Mouse (Mus musculus) embryonic facial prominence, embryonic 15.5 days (tissue): ENCODE data around the gene Olfr1423. TPM values are rescaled to one million over a fixed set of nuclear protein-coding genes. Genes with fewer than 3 reads are reported as not detected.
"Not testable (repeated sequence)": the region's sequence is repeated elsewhere in the genome, so short reads cannot be mapped to it uniquely, and the experiment has no call there.

Experiments
- ATAC-seq: fragments of 200-750 bp; cut with Nextera tagmentation; 2 replicates; pipeline ENCODE4 v1.8.0; 2017; ENCODE audit warnings: low read depth, moderate TSS enrichment; ENCODE audit not compliant: insufficient number of reproducible peaks, low FRiP score, low TSS enrichment
- H3K27ac ChIP-seq: fragments of 300-500 bp; sonication (generic); replicated peaks from 2 replicates; pipeline ENCODE4 v1.5.1; 2015; ENCODE audit warnings: mild to moderate bottlenecking, inconsistent platforms
- H3K27me3 ChIP-seq: fragments of 300-500 bp; sonication (generic); 2 replicates; pipeline ENCODE4 v1.6.1; 2015; ENCODE audit warnings: inconsistent platforms
- H3K36me3 ChIP-seq: fragments of 300-500 bp; sonication (generic); 2 replicates; pipeline ENCODE4 v1.6.1; 2015; ENCODE audit warnings: mild to moderate bottlenecking, inconsistent platforms
- H3K4me1 ChIP-seq: fragments of 300-500 bp; sonication (generic); 2 replicates; pipeline ENCODE4 v1.6.1; 2015; ENCODE audit warnings: inconsistent platforms
- H3K4me2 ChIP-seq: fragments of 300-500 bp; sonication (generic); replicated peaks from 2 replicates; pipeline ENCODE4 v1.6.1; 2015; ENCODE audit warnings: mild to moderate bottlenecking, inconsistent platforms
- H3K4me3 ChIP-seq: fragments of 300-500 bp; sonication (generic); replicated peaks from 2 replicates; pipeline ENCODE4 v1.5.1; 2015; ENCODE audit warnings: mild to moderate bottlenecking, inconsistent platforms
- H3K9ac ChIP-seq: fragments of 300-500 bp; sonication (generic); 2 replicates; pipeline ENCODE4 v1.6.1; 2015; ENCODE audit warnings: inconsistent platforms
- H3K9me3 ChIP-seq: fragments of 300-500 bp; sonication (generic); replicated peaks from 2 replicates; pipeline ENCODE4 v1.6.1; 2016; ENCODE audit warnings: inconsistent platforms
- WGBS: fragments of 180-500 bp; shearing (Covaris S2); methylation state at CpG from one replicate; pipeline ENCODE4 v1.1.7; 2015; 5-methylcytosine and 5-hydroxymethylcytosine counted together
- polyA plus RNA-seq: library from polyadenylated mRNA; unstranded; fragments of >200 nt; fragmentation: Nextera tagmentation; extraction: Ambion mirVana; gene quantifications from 2 replicates; pipeline ENCODE4 v1.2.1, GENCODE M21; 2015

Olfr1423 gene
- 0.04 TPM in 1 of 2 replicates, not detected in the other for polyA plus RNA-seq

DNA sequence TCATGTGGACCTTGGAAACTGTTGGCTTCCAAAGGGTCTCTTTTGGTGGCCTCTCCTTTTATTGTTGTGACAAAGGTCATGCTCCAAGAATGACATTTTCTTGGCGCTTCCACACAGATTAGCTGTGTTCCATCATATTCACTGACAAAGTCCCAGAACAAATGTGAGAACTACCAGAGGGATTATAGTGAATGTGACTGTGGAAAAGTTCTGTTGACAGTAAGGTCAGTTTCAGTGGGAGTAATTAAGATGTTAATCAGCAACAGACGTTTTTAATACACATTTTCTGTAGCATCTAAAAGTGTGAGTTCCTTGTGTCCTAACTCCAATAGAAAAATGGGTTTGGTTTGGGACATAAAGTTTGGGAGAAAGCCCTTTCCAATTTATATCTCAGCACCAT lies at the start of gene Olfr1423:
Gene Olfr1423 (minus strand): TSS at position 101 of the 400 bp plus-strand sequence.
- 41% methylated on average over 2 of the region's 2 CpGs for WGBS
- Histone ChIP-seq H3K27ac (no peak within 1 kb of the TSS), H3K4me2 (no peak within 1 kb of the TSS), H3K4me3 (no peak within 1 kb of the TSS), H3K36me3 (no peaks in the 10 kb centered on the region), H3K27me3 (no peaks in the 10 kb centered on the region), H3K9ac (no peak within 1 kb of the TSS), H3K9me3 (no peaks in the 10 kb centered on the region), H3K4me1 (no peaks in the 10 kb centered on the region)
- ATAC-seq = no peak

DNA sequence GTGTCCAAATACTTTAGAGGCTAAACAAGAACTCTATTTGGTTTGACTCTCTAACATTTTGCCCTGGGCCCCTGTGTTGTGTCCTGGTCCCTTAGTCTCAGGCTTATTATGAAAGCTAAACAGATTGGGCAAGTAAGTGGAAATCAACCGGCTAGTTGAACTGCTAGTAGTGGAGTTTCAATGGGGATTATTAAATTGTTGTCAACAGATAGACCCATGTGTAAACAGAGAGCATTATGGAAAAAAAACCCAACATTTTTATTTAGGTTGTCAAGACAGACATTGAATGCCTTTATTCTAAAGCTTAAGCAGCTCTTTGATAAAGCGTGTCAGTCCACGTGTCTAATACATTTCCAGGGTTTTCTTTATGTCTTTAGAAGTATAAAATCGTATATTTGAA lies 36.5 kb upstream of the Olfr1423 start, which contains the start of gene Olfr1425:
Gene Olfr1425 (minus strand): TSS at position 101 of the 400 bp plus-strand sequence.
- not testable (repeated sequence) for H3K36me3 ChIP-seq, H3K9ac ChIP-seq, H3K4me1 ChIP-seq, H3K9me3 ChIP-seq, H3K27me3 ChIP-seq, H3K27ac ChIP-seq, H3K4me2 ChIP-seq, H3K4me3 ChIP-seq, ATAC-seq
- 80% methylated on average over 4 of the region's 4 CpGs for WGBS

DNA sequence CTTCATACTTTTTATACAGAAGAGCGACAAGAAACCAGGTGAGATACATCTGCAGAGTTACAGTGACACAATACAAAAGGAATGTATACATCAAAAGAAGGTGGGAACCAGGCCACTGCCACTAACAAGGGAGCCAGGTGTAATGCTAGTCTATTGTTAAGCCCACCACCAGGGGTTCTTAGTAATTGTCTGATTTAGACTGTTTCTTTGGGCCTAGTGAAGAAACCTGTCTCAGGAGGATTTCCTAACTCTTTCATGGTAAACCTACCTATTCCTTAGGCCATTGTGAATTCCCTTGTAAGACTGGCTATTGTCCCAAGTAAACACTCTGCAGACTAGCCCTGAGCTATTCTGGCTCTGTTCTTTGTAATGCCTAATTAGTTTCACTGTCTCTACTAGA lies 28.4 kb upstream of the Olfr1423 start:
- ATAC-seq, H3K4me3 ChIP-seq, H3K27ac ChIP-seq, H3K9ac ChIP-seq, H3K27me3 ChIP-seq, H3K4me1 ChIP-seq, H3K9me3 ChIP-seq, H3K36me3 ChIP-seq, H3K4me2 ChIP-seq: not testable (repeated sequence)
- 79% methylated on average over 1 of the region's 1 CpGs for WGBS

DNA sequence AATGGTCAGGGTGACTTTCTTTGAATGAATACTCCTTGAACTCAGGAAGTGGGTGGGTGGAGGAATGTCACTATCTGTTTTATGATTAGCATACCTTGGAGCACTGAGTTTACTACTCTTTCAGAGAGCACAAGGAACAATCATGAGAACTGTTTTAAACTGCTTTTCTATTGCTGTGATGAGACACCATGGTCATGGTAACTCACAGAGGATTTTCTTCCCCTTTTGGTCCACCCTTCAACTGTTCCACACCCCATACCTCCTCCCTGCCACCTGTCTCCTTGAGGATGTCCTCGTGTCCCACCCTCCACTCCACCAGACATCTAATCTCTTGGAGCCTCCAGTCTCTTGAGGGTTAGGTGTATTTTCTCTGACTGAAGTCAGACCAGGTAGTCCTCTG lies 26.7 kb upstream of the Olfr1423 start:
- ATAC-seq, H3K4me1 ChIP-seq, H3K36me3 ChIP-seq, H3K9me3 ChIP-seq, H3K9ac ChIP-seq, H3K4me2 ChIP-seq, H3K27ac ChIP-seq, H3K4me3 ChIP-seq, H3K27me3 ChIP-seq: not testable (repeated sequence)
- WGBS = 55% methylated on average over 1 of the region's 1 CpGs

DNA sequence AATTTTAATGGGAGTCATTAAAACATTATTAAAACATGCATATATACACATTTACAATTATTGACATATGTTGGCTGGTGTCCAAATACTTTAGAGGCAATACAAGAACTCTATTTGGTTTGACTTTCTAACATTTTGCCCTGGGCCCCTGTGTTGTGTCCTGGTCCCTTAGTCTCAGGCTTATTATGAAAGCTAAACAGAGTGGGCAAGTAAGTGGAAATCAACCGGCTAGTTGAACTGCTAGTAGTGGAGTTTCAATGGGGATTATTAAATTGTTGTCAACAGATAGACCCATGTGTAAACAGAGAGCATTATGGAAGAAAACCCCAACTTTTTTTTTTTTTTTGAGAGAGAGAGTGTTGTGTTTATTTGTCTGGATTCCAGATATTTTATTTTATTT lies 21.5 kb upstream of the Olfr1423 start, which contains the start of gene Olfr1424:
Gene Olfr1424 (minus strand): TSS at position 101 of the 400 bp plus-strand sequence.
- not testable (repeated sequence) for H3K27me3 ChIP-seq, H3K9ac ChIP-seq, H3K27ac ChIP-seq, H3K9me3 ChIP-seq, H3K4me1 ChIP-seq, H3K4me2 ChIP-seq, H3K36me3 ChIP-seq, ATAC-seq, H3K4me3 ChIP-seq
- 76% methylated on average over 1 of the region's 1 CpGs for WGBS

DNA sequence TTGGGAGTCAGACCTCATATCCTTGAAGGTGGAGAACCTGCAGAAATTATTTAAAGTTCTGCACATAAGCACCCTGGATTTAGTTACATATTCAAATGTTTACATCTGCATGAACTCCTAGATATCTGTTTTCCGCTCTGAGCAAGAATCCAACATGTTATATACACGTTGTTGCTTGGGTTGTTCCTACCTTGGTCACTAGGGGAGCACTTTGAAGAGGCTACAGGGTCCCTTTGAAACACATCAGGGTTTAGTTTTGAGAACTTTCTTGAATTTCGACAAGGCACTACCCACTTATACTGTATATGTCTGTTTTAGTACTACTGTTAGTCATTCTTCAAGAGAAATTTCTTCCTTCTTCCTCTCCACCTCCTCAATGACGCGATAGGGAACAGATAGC lies 2.0 kb upstream of the Olfr1423 start:
- no peaks in the 10 kb centered on the region for H3K9me3 ChIP-seq
- H3K4me2 ChIP-seq = no peak overlapping the region
- H3K4me3 ChIP-seq = no peak overlapping the region
- no peaks in the 10 kb centered on the region for H3K36me3 ChIP-seq
- no peak overlapping the region for H3K9ac ChIP-seq
- no peak overlapping the region for H3K27ac ChIP-seq
- no peak for ATAC-seq
- no peaks in the 10 kb centered on the region for H3K4me1 ChIP-seq
- H3K27me3 ChIP-seq = no peaks in the 10 kb centered on the region
- 89% methylated on average over 5 of the region's 5 CpGs for WGBS

DNA sequence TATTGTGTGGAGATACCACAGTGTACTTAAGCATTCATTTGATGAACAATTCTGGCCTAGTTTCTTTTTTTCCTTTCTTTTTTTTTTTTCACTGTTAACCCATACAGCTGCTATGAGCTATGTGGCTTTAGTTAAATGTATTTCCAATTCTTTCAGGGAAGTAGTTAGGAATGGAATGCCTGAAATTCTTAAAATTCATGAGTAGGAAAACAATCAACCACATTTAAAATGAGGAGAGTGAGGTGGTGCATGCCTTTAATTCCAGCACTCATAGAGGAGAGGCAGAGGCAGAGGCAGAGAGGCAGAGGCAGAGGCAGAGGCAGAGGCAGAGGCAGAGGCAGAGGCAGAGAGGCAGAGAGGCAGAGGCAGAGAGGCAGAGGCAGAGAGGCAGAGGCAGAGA lies 3.4 kb downstream of the Olfr1423 start:
- Histone ChIP-seq H3K27me3 (no peaks in the 10 kb centered on the region), H3K27ac (no peak overlapping the region), H3K4me2 (no peak overlapping the region), H3K4me3 (no peak overlapping the region), H3K36me3 (no peaks in the 10 kb centered on the region), H3K9ac (no peak overlapping the region), H3K4me1 (no peaks in the 10 kb centered on the region), H3K9me3 (no peaks in the 10 kb centered on the region)
- ATAC-seq = no peak

DNA sequence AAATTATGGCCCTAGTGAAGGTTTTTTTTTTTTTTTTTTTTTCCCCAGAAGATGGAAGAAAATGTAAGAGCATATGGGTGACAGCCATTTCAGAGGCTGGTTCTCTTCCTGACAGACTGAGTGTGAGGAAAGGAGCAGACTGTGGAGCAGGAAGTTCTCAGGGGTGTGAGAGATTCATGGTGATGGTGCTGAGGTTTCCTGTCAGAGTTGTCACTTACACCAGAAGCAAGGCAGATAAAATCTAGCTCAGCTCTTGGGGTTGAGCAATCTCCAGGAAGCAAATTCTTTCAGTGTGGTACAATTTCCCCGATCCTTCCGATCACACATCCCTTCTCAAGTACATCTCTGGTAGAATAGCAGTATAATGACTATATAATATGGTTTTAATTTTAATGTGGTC lies 14.5 kb downstream of the Olfr1423 start:
- Histone ChIP-seq H3K4me3 (no peak overlapping the region), H3K4me1 (no peaks in the 10 kb centered on the region), H3K9me3 (no peaks in the 10 kb centered on the region), H3K9ac (no peak overlapping the region), H3K27ac (no peak overlapping the region), H3K36me3 (no peaks in the 10 kb centered on the region), H3K4me2 (no peak overlapping the region), H3K27me3 (no peaks in the 10 kb centered on the region)
- no peak for ATAC-seq
- 59% methylated on average over 2 of the region's 2 CpGs for WGBS

DNA sequence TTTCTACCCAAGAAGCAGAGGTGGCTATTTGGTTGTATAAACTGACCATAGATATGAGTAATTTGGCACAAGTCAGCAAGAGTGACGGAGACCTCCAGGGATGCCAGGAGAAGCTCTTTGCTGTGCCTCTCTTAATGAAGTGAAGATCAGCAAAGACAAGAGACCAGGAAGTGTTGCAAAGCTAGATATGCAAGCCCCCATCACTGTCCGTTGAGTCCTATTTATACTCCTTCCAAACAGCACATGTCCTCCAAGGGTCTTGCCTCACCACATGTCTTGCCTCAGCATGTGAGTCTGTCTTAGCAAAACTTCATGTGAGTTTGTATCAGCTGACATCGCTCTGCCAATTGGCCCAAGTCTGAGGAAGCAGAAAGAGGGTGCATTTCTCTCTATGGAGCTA lies 15.8 kb downstream of the Olfr1423 start:
- Histone ChIP-seq H3K27ac (no peak overlapping the region), H3K9ac (no peak overlapping the region), H3K9me3 (no peaks in the 10 kb centered on the region), H3K4me2 (no peak overlapping the region), H3K4me1 (no peaks in the 10 kb centered on the region), H3K4me3 (no peak overlapping the region), H3K27me3 (no peaks in the 10 kb centered on the region), H3K36me3 (no peaks in the 10 kb centered on the region)
- 93% methylated on average over 3 of the region's 3 CpGs for WGBS
- no peak for ATAC-seq

DNA sequence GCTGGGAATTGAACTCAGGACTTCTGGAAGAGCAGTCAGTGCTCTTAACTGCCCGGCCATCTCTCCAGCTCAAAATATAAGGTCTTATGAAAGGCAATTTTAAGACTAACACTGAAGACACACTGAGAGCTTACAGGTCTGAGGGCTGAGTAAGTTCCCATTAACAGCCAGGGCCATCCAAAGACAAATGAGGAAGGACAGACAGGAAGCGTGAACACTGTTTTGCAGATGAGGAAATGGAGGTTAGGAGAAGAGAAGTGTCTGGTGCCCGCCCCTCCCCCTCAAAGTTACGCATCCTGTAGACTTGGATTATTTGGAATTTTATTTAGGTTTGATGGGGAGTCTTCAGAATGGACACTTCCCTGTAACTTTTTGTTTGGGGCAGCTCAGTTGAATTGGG lies 17.0 kb downstream of the Olfr1423 start:
- Histone ChIP-seq H3K4me2 (no peak overlapping the region), H3K9me3 (no peaks in the 10 kb centered on the region), H3K27ac (no peak overlapping the region), H3K9ac (no peak overlapping the region), H3K4me1 (no peaks in the 10 kb centered on the region), H3K4me3 (no peak overlapping the region), H3K36me3 (no peaks in the 10 kb centered on the region), H3K27me3 (no peaks in the 10 kb centered on the region)
- 70% methylated on average over 4 of the region's 4 CpGs for WGBS
- ATAC-seq = no peak

DNA sequence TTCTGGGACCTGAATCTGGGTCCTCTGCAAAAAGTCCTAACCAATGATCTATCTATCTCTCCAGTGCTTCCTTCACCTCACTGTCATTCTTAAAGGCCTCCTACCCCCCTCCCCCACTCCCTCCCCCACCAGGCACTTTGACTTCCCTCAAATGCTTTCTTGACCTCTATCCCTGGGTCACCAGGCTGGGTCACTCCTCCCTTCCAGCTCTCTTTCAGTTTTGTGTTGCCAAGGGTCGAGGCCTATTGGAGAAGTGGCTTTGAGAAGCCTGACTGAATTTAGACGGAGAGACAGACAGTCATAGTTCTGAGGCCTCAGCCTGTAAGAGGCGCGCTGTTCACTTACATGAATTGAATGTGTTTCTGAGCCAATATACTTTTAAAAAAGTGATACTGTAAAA lies 24.9 kb downstream of the Olfr1423 start:
- Histone ChIP-seq H3K4me2 (no peak overlapping the region), H3K36me3 (no peaks in the 10 kb centered on the region), H3K27me3 (no peaks in the 10 kb centered on the region), H3K27ac (no peak overlapping the region), H3K9me3 (no peaks in the 10 kb centered on the region), H3K9ac (no peak overlapping the region), H3K4me1 (no peaks in the 10 kb centered on the region), H3K4me3 (no peak overlapping the region)
- ATAC-seq = no peak
- 67% methylated on average over 4 of the region's 4 CpGs for WGBS

DNA sequence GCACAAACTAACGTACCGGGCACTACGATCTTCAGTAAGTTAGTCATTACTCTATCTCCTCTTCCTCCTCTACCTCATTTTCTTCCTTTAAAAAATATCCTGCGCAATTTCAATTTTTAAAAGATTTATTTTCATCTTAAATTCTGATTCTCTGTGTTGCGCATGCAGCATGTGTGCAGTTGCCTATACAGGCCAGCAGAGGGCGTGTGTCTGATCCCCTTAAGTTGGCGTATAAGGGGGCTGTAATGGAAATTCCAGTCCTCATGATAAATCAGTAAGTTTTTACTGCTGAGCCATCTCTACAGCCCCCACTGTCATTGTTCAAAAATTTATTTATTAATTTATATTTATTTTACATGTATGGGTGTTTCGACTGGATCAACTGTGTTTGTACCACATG lies 25.4 kb downstream of the Olfr1423 start:
- 69% methylated on average over 8 of the region's 8 CpGs for WGBS
- Histone ChIP-seq H3K27me3 (no peaks in the 10 kb centered on the region), H3K4me1 (no peaks in the 10 kb centered on the region), H3K36me3 (no peaks in the 10 kb centered on the region), H3K9me3 (no peaks in the 10 kb centered on the region), H3K4me3 (no peak overlapping the region), H3K9ac (no peak overlapping the region), H3K4me2 (no peak overlapping the region), H3K27ac (no peak overlapping the region)
- ATAC-seq = no peak
